Mouse (Mus musculus) layer of hippocampus, adult 18-20 months (tissue): ENCODE data around the gene Wdr17. TPM values are rescaled to one million over a fixed set of nuclear protein-coding genes. Genes with fewer than 3 reads are reported as not detected.

Experiments used
- DNase-seq, 2 experiments: peaks; one replicate each; pipeline ENCODE4 v3.0.0; 2022; ENCODE audit warnings: low spot score in 2 of 2
- total RNA-seq, 2 experiments: library from RNA; stranded (reverse); gene quantifications; 2 replicates each; pipeline ENCODE4 v1.2.3; 2021

The Wdr17 gene
- total RNA-seq, 2 experiments from 2014 or later: 29.2 to 29.9 TPM

DNA sequence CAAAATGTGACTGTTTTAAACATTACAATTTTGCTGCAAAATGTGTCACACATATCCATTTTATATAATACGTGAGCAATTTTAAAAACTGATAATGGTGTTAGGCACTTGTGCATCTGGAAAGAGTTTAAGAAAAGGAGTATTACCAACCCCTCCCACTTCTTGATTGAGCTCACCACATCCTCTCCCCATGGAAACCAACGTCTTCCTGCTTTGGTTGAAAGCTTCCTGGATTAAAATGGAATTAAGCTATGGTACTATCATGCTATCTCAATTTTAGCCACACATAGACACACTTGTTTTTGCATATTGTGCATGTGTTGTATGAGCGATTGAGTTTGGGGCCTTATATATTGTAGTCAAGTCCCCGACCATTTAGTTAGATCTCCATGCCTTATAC lies 283.5 kb downstream of the Wdr17 start:
- no peak for DNase-seq

DNA sequence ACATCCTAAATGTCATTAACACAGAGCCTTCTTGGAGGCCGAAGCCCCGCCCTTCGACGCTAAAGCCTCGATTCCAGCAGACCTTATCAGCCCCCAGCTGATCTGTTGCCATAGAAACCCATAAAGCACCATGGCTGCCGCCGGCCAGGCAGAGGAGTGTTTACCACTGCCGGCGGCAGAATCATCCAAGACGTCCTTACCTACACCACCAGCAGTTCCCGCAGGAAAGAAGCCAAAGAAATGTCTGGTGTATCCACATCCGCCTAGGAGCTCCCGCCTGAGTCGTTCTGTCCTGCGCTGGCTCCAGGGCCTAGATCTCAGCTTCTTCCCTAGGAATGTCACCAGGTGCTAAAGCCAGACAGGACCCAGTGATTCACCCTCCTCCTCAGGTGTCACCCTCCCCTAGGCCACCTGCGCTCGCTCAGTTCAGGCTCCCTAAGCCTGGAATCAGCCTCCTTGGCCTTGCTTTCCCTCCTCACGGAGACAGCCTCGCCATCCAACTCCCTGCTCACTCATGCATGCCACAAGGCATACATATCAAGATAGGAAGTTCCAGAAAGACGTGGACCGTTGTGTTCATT lies 286.2 kb downstream of the Wdr17 start, which contains the start of gene Spata4:
TSS of gene Spata4 (plus strand) at position 111 of the 581 bp plus-strand sequence.
- DNase-seq: peak; percentile 25 to 53

GRCm38 (mm10) chr8:54597386-54597785 lies 289.6 kb downstream of the Wdr17 start:
- DNase-seq: no peak

DNA sequence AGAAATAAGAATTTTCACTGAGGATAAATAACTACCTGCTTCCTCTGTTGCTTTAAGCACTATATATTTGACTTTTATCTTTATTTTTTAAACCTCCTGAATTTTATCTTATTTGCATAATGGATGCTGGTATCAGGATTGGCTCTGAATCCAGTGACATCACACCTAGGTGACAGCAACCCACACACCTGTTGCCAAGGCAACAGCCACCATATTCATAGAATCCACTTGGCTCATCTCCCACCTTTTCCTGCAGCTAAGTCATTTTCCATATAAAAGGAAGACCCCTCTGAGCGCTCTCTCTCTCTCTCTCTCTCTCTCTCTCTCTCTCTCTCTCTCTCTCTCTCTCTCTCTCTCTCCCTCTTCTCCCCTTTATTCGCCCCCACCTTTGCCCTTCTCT lies 290.0 kb downstream of the Wdr17 start:
- no peak for DNase-seq

- DNase-seq: no peak
Measured at GRCm38 (mm10) chr8:54596051-54596450, 290.9 kb downstream of the Wdr17 start.

GRCm38 (mm10) chr8:54594634-54595033 lies 292.4 kb downstream of the Wdr17 start:
- peak in 1 of 2 experiments; percentile 36 for DNase-seq

DNA sequence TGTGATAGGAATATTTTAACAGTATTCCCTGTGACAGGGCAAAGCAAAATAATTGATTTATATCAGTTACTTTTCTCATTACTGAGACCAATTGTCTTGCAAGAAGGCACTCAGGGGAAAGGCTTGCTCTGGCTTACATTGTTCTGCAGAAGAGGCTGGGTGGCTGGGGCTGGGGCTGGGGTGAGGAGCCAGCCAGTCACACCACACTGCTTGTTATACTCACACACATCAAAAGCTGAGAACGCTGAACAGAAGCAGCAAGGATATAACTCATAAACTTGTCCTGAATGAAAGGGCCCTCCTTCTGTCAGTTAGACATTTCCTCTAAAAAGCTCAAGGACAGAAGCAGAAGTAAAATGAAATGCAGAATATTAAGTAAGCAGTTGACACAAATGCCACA lies 304.1 kb downstream of the Wdr17 start:
- DNase-seq: no peak

GRCm38 (mm10) chr8:54581436-54581835 lies 305.5 kb downstream of the Wdr17 start:
- DNase-seq: no peak

Other genes starting within 250 kb of the Wdr17 start
- gene Gpm6a, start 67.7 kb upstream of the Wdr17 start, total RNA-seq: 100 to 1,000 TPM; 921 to 952 TPM